Mouse (Mus musculus) stomach, adult 2 months (tissue): ENCODE data around the gene Itm2a. TPM values are rescaled to one million over a fixed set of nuclear protein-coding genes. Genes with fewer than 3 reads are reported as not detected.

Experiments
- polyA plus RNA-seq: library from polyadenylated mRNA; depleted of rRNA; stranded (reverse); fragments of >200 nt; gene quantifications from 2 replicates; pipeline ENCODE4 v1.2.3, GENCODE M21; 2012; rRNA removed

Gene Itm2a
- polyA plus RNA-seq = 1.8 and 3.4 TPM in 2 replicates

DNA sequence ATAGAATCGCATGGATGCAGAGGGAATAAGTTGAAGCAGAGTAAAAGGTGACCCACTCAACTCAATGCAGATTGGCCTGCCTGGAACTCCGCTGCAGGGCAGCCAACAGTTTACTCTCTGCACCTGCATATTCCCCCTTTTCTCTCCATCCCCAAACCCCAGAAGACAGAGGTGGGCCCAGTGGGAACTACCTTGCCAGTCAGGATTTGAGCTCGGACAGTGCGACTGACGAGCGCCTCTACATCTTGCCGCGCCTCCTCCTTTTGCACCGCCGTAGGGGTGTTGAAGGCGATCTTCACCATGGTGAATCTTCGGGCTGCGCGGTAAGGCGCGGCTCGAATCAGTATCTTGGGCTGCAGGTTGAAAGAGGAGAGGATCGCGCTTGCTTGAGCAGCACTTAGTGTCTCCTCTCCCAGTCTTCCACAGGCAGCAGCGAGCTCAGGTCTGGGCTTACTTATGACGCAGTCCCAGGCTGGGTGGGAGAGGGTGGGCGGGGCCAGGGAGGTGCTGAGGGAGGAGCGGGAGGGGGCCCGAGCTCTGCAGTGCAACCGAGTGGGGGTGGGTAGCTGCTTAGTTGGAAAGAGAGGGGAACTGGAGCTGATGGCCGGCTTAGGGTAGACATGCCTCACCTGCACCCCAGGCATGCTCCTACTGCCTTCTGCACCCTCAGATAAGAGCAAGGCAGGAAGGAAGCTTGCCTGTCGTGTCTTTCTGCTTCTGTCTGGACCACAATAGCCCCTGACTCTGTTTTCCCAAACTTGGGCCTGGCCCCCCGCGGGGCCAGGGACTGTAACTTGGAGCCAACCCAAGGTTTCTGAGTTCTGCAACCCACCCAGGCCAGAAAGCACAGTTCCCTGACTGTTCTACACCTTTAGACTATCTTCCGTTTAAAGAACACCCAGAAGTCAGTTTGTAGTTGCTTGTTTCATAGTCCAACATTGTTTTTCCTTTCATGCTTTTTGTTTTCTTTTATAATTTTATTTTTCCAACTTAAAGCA is at the start of gene Itm2a:
Gene Itm2a (minus strand): TSS at position 462 of the 998 bp plus-strand sequence.

Other genes starting within 250 kb of the Itm2a start
- gene Gpr174, start 147.5 kb downstream of the Itm2a start, polyA plus RNA-seq = not detected in 2 replicates